Mouse (Mus musculus) kidney, adult 2 months (tissue): ENCODE measurements around the gene Rimbp2.

Experiments
- CTCF ChIP-seq: fragments of 200-500 bp; conservative IDR thresholded peaks from 2 replicates; pipeline ENCODE4 v1.5.1; 2011; ENCODE audit warnings: low read depth, mild to moderate bottlenecking, control low read depth, low read length, moderate library complexity, mixed read lengths; ENCODE audit not compliant: insufficient read depth, insufficient read length
- POLR2A ChIP-seq: fragments of 200-500 bp; IDR thresholded peaks from one replicate; pipeline ENCODE4 v1.6.1; 2011; ENCODE audit warnings: low read depth, low read length, control low read depth

DNA sequence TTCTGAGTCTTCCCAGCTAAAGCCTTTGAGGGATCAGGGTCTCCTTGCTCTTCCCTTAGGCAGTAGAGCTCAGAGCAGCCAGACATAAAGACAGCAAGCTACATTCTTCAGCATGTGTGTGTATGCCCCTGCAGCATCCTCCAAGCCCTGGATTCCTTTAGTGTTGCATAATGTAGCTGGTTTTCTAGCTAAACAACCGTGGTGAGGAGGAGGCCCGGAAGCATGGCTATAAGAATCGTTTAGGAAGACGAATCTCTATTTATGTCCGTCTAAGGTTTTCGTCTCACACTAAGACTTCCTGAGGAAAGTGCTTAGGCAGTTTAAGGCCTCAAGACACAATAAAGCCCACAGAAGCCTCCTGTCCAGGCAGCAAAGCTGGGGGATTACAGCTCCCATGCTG lies 89.8 kb downstream of the Rimbp2 start:
- no peak for TF ChIP-seq CTCF
- no peak for TF ChIP-seq POLR2A
